ENCODE assay signal across 9 mouse cellular contexts in the genomic region with DNA sequence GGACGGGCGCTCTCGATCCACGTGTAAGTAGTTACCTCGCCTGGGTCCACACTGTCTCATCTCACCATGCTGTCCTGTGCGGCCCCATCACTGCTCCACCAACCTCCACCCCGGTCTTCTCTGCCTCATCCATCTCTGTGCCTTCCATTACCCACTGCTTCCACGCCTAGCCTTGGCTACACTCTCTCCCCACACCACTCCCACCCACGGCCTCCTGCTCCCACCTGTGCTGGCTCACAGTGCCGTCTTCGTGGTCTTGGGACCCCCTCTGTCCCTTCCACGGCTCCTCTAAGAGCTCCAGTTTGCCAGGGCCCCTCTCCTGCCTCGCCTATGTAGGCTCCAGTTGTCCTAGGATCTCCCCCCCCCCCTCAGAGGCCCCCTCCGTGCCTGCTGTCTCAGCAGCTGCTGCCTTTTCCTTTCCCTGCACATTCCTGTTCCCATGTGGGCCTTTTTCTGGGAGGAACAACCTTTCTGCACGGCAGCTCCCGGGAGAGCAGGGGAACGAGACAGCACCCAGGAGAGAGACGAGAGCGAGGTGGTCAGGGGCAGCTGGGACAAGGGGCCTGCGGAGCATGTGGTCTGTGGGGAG. TPM values are rescaled to one million over a fixed set of nuclear protein-coding genes. Genes with fewer than 3 reads are reported as not detected.
A peak's percentile ranks its signal among the peaks of the same experiment; 100 is the strongest.
DNase-seq lines count a peak whose midpoint lies in the region; ATAC-seq and TF ChIP-seq lines count a peak whose summit lies in the region.
"Had no signal": no experiment of that assay in that cellular context is flagged by ENCODE, and none has a peak within 500 bp of the region (broad histone marks: within the 10 kb centered on the region; RNA-seq: fewer than 3 reads in every experiment).

No protein-coding gene starts in this region.

- H3K4me1 ChIP-seq in kidney, embryonic 14.5 days (ENCODE audit: control insufficient read depth, insufficient read depth, low read length) = peaks cover 56% of the 10 kb centered on the region
- 0 out of 2 replicates have a peak, but pooled peaks cover 1% of the 10 kb centered on the region for H3K4me1 ChIP-seq in cortical plate, adult 2 months (ENCODE audit: control insufficient read depth, insufficient read depth, low read length)
- H3K4me1 ChIP-seq in forebrain, embryonic 14.5 days (ENCODE audit: control insufficient read depth, insufficient read depth, low read length) = peaks cover 13% of the 10 kb centered on the region; the same call in 1 of the 2 replicates
- peaks cover 58% of the 10 kb centered on the region for H3K4me1 ChIP-seq in midbrain, embryonic 14.5 days (ENCODE audit: control insufficient read depth, insufficient read depth, low read length)

- no peak for TF ChIP-seq CTCF in cortical plate, adult 2 months (IDR thresholded peaks at IDR 0.05; ENCODE audit: extremely low read depth, insufficient read depth, low read length)

- no peak overlapping the region for H3K27ac ChIP-seq in kidney, embryonic 14.5 days (ENCODE audit: low read depth, low read length)
- H3K27ac ChIP-seq in cortical plate, adult 2 months (ENCODE audit: insufficient read depth, low read length) = peak overlapping the region; percentile 97
- H3K27ac ChIP-seq in forebrain, embryonic 14.5 days (ENCODE audit: low read depth, low read length) = no peak overlapping the region
- H3K27ac ChIP-seq in midbrain, embryonic 14.5 days (replicated peaks; ENCODE audit: low read depth, low read length) = no peak overlapping the region
- H3K27ac ChIP-seq: liver, embryonic 13.5 days had no signal

- peak; percentile 21; the same call in 1 of the 2 replicates for TF ChIP-seq POLR2A in cortical plate, adult 2 months (IDR thresholded peaks at IDR 0.05; ENCODE audit: extremely low read depth, insufficient read depth, low read length)

- no peak for ATAC-seq in kidney, embryonic 14.5 days (ENCODE audit: low FRiP score, low TSS enrichment)
- no peak for ATAC-seq in forebrain, embryonic 14.5 days
- ATAC-seq in midbrain, embryonic 14.5 days (ENCODE audit: low FRiP score, low TSS enrichment) = no peak
- ATAC-seq in granulocyte monocyte progenitor cell, adult 5-6 weeks (replicated peaks; ENCODE audit: poor library complexity, severe bottlenecking) = no peak

- no peaks in the 10 kb centered on the region for H3K36me3 ChIP-seq in kidney, embryonic 14.5 days (ENCODE audit: control insufficient read depth, insufficient read depth, low read length)
- H3K36me3 ChIP-seq in forebrain, embryonic 14.5 days (ENCODE audit: control insufficient read depth, insufficient read depth, low read length) = no peaks in the 10 kb centered on the region
- H3K36me3 ChIP-seq in midbrain, embryonic 14.5 days (ENCODE audit: control insufficient read depth, insufficient read depth, low read length) = no peaks in the 10 kb centered on the region; the same call in 1 of the 2 replicates
- H3K36me3 ChIP-seq: liver, embryonic 13.5 days had no signal

- 0 out of 2 replicates have a peak overlapping the region, but pooled peaks have one; percentile 20 for H3K9ac ChIP-seq in kidney, embryonic 14.5 days (ENCODE audit: low read depth, low read length)
- H3K9ac ChIP-seq in forebrain, embryonic 14.5 days (ENCODE audit: low read length) = peak overlapping the region; percentile 32; the same call in 1 of the 2 replicates
- H3K9ac ChIP-seq in midbrain, embryonic 14.5 days (replicated peaks; ENCODE audit: low read length) = no peak overlapping the region; the same call in 1 of the 2 replicates
- H3K9ac ChIP-seq: liver, embryonic 13.5 days had no signal

- intact Hi-C loops in gastrocnemius, postnatal 36 days (cut with DNase I) = no loop called here

- no peak overlapping the region for H3K4me2 ChIP-seq in kidney, embryonic 14.5 days (replicated peaks; ENCODE audit: low read depth, low read length)
- peak overlapping the region; percentile 23; the same call in 1 of the 2 replicates for H3K4me2 ChIP-seq in forebrain, embryonic 14.5 days (ENCODE audit: low read length)
- H3K4me2 ChIP-seq in midbrain, embryonic 14.5 days (ENCODE audit: low read length) = peak overlapping the region; percentile 40
- H3K4me2 ChIP-seq: liver, embryonic 13.5 days had no signal

- 66% methylated on average over 20 of the region's 20 CpGs for WGBS in kidney, embryonic 14.5 days
- 80% methylated on average over 20 of the region's 20 CpGs for WGBS in forebrain, embryonic 14.5 days
- WGBS in midbrain, embryonic 14.5 days = 60% methylated on average over 20 of the region's 20 CpGs

- peaks cover 34% of the 10 kb centered on the region for H3K27me3 ChIP-seq in kidney, embryonic 14.5 days (ENCODE audit: control insufficient read depth, insufficient read depth, low read length)
- peaks cover 34% of the 10 kb centered on the region for H3K27me3 ChIP-seq in forebrain, embryonic 14.5 days (replicated peaks; ENCODE audit: control insufficient read depth, insufficient read depth, low read length)
- peaks cover 34% of the 10 kb centered on the region for H3K27me3 ChIP-seq in midbrain, embryonic 14.5 days (ENCODE audit: control insufficient read depth, insufficient read depth, low read length)

- DNase-seq in kidney, adult 8-10 months = no peak
- DNase-seq in forebrain, embryonic 14.5 days (ENCODE audit: low spot score) = no peak
- DNase-seq in midbrain, embryonic 14.5 days = no peak
- DNase-seq in gastrocnemius, postnatal 36 days = no peak
- DNase-seq: liver, embryonic 13.5 days; thymus, postnatal 14 days had no signal

- no peak overlapping the region for H3K4me3 ChIP-seq in kidney, embryonic 14.5 days (ENCODE audit: low read length)
- H3K4me3 ChIP-seq in cortical plate, adult 2 months (ENCODE audit: insufficient read depth, low read length) = peak overlapping the region; percentile 87
- H3K4me3 ChIP-seq in forebrain, embryonic 14.5 days (ENCODE audit: low read depth, low read length) = no peak overlapping the region
- no peak overlapping the region for H3K4me3 ChIP-seq in midbrain, embryonic 14.5 days (replicated peaks; ENCODE audit: low read depth, low read length)
- H3K4me3 ChIP-seq: liver, embryonic 13.5 days had no signal

- H3K9me3 ChIP-seq in kidney, embryonic 14.5 days (ENCODE audit: control insufficient read depth, low read length) = no peaks in the 10 kb centered on the region
- no peaks in the 10 kb centered on the region for H3K9me3 ChIP-seq in forebrain, embryonic 14.5 days (replicated peaks; ENCODE audit: control insufficient read depth, low read length)
- H3K9me3 ChIP-seq in midbrain, embryonic 14.5 days (ENCODE audit: control insufficient read depth, low read length) = no peaks in the 10 kb centered on the region
- H3K9me3 ChIP-seq: liver, embryonic 13.5 days had no signal

RNA-seq across cellular contexts. Expression of a gene that starts 10.1 kb away (rescaled TPM):
- 39.6 and 43.5 TPM in 2 replicates for polyA plus RNA-seq in kidney, embryonic 14.5 days (2014; fragmentation: Nextera tagmentation; extraction: Ambion mirVana)
- 164 and 170 TPM in 2 replicates for polyA plus RNA-seq in cortical plate, adult 2 months (2012; rRNA removed)
- 8.3 and 8.8 TPM in 2 replicates for polyA plus RNA-seq in forebrain, embryonic 14.5 days (2014; fragmentation: Nextera tagmentation; extraction: Ambion mirVana)
- polyA plus RNA-seq in midbrain, embryonic 14.5 days (2014; fragmentation: Nextera tagmentation; extraction: Ambion mirVana) = 15.6 and 19.4 TPM in 2 replicates
- total RNA-seq in gastrocnemius, postnatal 36 days (2021) = 100 to 1,000 TPM; 229 to 230 TPM
- total RNA-seq in granulocyte monocyte progenitor cell, adult 5-6 weeks (2014; fragmentation: Nextera tagmentation) = not detected in 2 replicates
- 0.05 TPM in 1 of 2 replicates, not detected in the other for total RNA-seq in granulocyte monocyte progenitor cell, adult 5-6 weeks (2017)

RNA-seq across cellular contexts. Expression of a gene that starts 25.1 kb away (rescaled TPM):
- 41.5 and 51.6 TPM in 2 replicates for polyA plus RNA-seq in kidney, embryonic 14.5 days (2014; fragmentation: Nextera tagmentation; extraction: Ambion mirVana)
- 3.0 and 3.2 TPM in 2 replicates for polyA plus RNA-seq in cortical plate, adult 2 months (2012; rRNA removed)
- 1.3 and 1.4 TPM in 2 replicates for polyA plus RNA-seq in forebrain, embryonic 14.5 days (2014; fragmentation: Nextera tagmentation; extraction: Ambion mirVana)
- 0.32 and 1.4 TPM in 2 replicates for polyA plus RNA-seq in midbrain, embryonic 14.5 days (2014; fragmentation: Nextera tagmentation; extraction: Ambion mirVana)
- 1,000 to 10,000 TPM; 1,843 to 1,948 TPM for total RNA-seq in gastrocnemius, postnatal 36 days (2021)
- not detected in 2 replicates for total RNA-seq in granulocyte monocyte progenitor cell, adult 5-6 weeks (2014; fragmentation: Nextera tagmentation)
- total RNA-seq in granulocyte monocyte progenitor cell, adult 5-6 weeks (2017) = not detected in 2 replicates

RNA-seq across cellular contexts. Expression of a gene that starts 50.5 kb away (rescaled TPM):
- 65.2 and 67.6 TPM in 2 replicates for polyA plus RNA-seq in kidney, embryonic 14.5 days (2014; fragmentation: Nextera tagmentation; extraction: Ambion mirVana)
- 103 and 104 TPM in 2 replicates for polyA plus RNA-seq in cortical plate, adult 2 months (2012; rRNA removed)
- 72.4 and 76.0 TPM in 2 replicates for polyA plus RNA-seq in forebrain, embryonic 14.5 days (2014; fragmentation: Nextera tagmentation; extraction: Ambion mirVana)
- 75.7 and 75.9 TPM in 2 replicates for polyA plus RNA-seq in midbrain, embryonic 14.5 days (2014; fragmentation: Nextera tagmentation; extraction: Ambion mirVana)
- 10 to 100 TPM; 35.4 to 35.5 TPM for total RNA-seq in gastrocnemius, postnatal 36 days (2021)
- total RNA-seq in granulocyte monocyte progenitor cell, adult 5-6 weeks (2014; fragmentation: Nextera tagmentation) = 118 and 133 TPM in 2 replicates
- total RNA-seq in granulocyte monocyte progenitor cell, adult 5-6 weeks (2017) = 85.1 and 88.3 TPM in 2 replicates

Comparison
In these comparisons a context has a peak if more than half of its experiments do, and no peak if none do; other contexts are left out.
1. RNA of a gene that starts 25.1 kb away (polyA plus RNA-seq): 41.5 to 51.6 TPM in kidney, embryonic 14.5 days; 3.0 to 3.2 TPM in cortical plate, adult 2 months, 1.3 to 1.4 TPM in forebrain, embryonic 14.5 days and 0.32 to 1.4 TPM in midbrain, embryonic 14.5 days; every median in the first group is over 10 times any median in the second.